Mouse (Mus musculus) left cerebral cortex, postnatal 10 days (tissue): Measurements from ENCODE around the gene Zbtb7a. TPM values are rescaled to one million over a fixed set of nuclear protein-coding genes. Genes with fewer than 3 reads are reported as not detected.
"Not testable (repeated sequence)": the region's sequence is repeated elsewhere in the genome, so short reads cannot be mapped to it uniquely, and the experiment has no call there.

Source experiments
- DNase-seq, 2 experiments: peaks; one replicate each; pipeline ENCODE4 v3.0.0; 2021 to 2022; ENCODE audit warnings: low spot score in 2 of 2, mixed read lengths in 1 of 2; ENCODE audit errors: extremely low spot score in 1 of 2
- intact Hi-C: fragments of 180-260 bp; cut with DNase I; formaldehyde crosslinking; loops from one replicate; pipeline ENCODE4 v1.15.1; 2025
- total RNA-seq, 2 experiments: library from RNA; stranded (reverse); gene quantifications; 2 replicates each; pipeline ENCODE4 v1.2.3; 2021

Zbtb7a gene
- total RNA-seq, 2 experiments from 2014 or later, result 38.7 to 42.6 TPM

- DNase-seq, result no peak
- intact Hi-C loops, result no loop called here
These were observed 27.3 kb downstream of the Zbtb7a start for GRCm38 (mm10) chr10:81162318-81162652.

DNA sequence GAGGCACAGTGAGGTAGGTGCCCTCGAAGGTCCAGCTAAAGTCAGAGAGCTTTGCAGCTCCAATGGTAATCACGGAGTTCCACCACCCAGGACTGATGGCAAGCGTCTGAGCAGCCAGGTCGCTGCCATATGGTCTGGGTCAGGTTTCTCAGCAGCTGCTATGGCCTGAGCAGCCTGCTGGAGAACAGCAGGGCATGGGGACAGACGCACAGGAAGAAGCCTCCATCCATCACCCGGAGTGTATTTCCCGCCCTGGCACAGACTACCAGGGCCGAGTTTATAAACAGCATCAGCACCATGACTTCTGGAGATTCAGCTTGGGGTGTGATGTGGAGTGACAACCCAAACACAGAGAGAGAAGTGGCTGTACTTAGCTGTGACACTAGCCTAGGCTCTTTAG lies 30.1 kb downstream of the Zbtb7a start:
- intact Hi-C loops, result no loop called here
- no peak for DNase-seq

DNA sequence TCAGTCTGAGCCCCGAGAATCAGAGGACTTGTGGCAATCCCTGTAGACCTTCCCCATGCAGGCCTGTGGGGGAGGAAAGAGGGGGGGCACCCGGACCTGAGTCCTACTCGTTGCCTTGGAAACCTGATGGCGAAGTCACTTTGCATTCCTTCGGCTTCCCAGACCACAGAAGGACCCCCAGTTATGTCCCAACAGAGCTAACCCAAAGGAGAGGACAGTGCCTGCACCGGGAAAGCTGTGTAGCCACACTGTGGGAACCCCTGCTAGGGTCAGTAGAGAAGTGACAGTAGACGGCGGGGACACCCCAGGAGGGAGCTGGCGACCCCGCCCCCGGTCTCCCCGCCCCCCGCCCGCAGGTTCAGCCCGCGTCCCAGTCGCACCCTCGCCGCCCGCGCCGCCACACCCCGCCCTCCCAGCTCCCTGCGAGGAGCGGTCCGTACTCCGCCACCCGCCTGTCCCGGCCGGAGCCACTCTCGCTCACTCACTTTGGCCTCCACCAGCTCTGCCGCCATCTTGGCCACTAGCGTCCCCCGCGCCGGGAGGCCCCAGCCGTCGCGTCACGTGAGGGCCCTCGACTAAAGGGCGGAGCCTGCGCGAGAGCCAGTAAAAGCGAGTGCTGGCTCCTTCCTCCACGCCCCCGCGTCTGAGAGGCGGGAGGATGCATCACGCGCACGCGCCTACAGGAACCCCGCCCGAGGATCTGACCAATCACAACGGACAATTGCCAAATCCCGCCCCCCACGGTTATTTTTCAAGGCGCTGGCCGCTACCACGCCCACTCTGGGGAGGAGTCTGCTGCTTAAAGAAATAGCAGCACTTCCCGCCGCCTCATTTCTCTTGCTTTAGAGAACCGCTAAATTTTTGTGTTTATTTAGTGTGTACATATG lies 32.4 kb downstream of the Zbtb7a start, which contains the start of gene Pias4:
TSS of gene Pias4 (minus strand) at position 724 of the 887 bp plus-strand sequence.
- peak; percentile 100 for DNase-seq
- intact Hi-C loops, result no loop called here

- DNase-seq, result no peak
- intact Hi-C loops, result no loop called here
These were observed 33.0 kb downstream of the Zbtb7a start for GRCm38 (mm10) chr10:81168087-81168431.

- intact Hi-C loops, result no loop called here
- DNase-seq, result peak; percentile 69 to 92
These were observed 33.7 kb downstream of the Zbtb7a start for GRCm38 (mm10) chr10:81168521-81169244.

GRCm38 (mm10) chr10:81169411-81169900 lies 34.4 kb downstream of the Zbtb7a start:
- DNase-seq, result peak in 1 of 2 experiments; percentile 57
- intact Hi-C loops, result not testable (repeated sequence)

DNA sequence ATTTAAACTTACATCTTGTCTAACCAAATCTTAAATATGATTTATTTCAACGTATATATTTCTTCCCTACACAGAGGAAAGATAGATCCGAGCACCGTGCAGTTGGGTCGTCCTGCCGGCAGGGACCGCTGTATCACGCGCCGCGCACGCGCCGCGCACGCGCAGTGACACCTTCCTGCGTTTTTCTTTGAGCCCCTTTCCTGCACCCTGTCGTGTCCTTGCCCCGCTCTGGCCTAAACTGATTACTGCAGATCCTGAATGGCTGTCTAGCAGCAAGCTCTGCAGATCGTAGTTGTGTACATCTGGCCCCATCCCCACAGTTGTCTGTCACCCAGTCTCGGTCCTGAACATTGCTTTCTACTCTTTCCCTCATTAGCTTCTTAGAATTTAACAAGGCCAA lies 38.1 kb downstream of the Zbtb7a start:
- intact Hi-C loops, result no loop called here
- DNase-seq, result peak; percentile 76 to 87

DNA sequence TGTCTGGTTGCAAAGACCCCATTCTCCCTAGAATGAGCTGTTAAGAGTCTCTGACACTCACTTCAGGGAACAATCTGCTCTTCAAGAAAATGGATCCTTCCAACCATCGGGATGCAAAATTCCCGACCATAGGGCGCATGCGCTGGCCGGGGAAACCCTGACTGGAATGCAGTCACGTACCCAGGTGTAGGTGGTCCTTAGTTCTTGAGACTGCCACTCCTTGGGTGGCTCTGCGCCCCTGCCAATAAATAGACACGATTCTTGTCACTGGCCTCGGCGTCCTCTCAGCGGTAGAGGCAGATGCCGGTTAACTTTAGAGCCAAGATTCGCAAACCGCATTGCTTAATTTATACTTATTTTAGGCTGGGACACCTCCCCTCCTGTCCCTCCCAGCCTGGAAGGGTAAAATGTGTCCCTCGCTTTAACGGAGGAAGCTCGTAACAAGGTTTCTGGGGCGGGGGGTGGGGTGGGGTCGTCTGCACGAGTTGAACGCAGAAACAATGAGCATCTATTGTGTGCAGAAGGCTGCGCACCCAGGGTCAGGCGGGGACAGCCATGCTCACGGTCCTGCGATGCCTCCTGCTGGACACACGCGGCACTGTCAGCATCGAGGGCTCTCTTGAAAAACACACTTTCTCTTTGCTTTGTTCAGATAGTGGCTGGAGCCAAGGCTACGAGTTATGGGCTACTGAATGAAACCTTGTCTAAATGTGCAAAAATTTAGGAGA lies 39.8 kb downstream of the Zbtb7a start:
- peak; percentile 86 to 92 for DNase-seq
- intact Hi-C loops, result no loop called here

DNA sequence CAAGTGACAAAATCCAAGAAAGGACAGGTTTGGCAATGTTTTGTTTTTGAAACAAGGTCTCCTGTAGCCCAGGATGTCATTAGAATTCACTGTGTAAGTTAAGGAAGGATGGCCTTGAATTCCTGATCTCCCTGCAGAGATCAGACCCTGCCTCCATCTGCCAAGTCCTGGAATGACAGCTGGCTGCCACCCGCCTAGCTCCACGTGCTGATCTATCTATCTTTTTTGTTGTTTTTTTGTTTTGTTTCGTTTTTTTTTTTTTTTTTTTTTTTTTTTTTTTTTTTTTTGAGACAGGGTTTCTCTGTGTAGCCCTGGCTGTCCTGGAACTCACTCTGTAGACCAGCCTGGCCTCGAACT lies 40.3 kb downstream of the Zbtb7a start:
- intact Hi-C loops, result not testable (repeated sequence)
- peak in 1 of 2 experiments; percentile 51 for DNase-seq

GRCm38 (mm10) chr10:81175936-81176465 lies 41.0 kb downstream of the Zbtb7a start:
- intact Hi-C loops, result no loop called here
- peak in 1 of 2 experiments; percentile 65 for DNase-seq

DNA sequence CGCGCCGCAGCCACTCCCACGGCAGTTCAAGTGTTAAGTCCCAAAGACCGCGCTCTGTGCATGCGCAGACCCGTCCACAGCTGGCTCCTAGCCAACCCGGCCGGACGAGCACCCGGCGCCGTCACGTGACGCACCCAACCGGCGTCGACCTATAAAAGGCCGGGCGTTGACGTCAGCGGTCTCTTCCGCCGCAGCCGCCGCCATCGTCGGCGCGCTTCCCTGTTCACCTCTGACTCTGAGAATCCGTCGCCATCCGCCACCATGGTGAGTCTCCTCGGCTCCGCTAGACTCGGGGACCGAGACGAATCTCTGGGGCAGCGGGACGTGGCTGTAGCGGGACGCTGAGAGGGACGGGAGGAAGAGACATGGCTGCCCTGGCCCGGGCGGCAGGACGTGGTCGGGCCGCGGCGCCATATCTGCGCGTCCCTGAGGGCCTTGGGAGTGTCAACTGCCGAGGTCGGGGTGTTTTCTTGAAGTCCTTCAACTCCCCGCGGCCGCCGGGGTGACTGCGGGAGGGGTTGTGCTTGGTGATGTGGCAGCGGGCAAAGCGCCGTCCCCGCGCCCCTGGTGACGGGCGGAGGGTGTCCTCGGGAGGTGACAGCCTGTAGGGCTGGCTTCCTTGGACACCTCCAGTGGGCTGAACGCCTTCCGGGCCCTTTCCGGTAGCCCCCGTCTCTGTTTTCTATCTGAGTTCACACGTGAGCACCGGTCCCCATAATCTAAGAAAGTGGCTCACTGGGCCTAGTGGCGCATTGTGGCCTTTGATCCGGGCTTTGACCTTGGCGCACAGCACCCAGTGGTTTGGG lies 41.6 kb downstream of the Zbtb7a start, which contains the start of gene Eef2:
TSS of gene Eef2 (plus strand) at position 166 of the 806 bp plus-strand sequence.
- intact Hi-C loops, result no loop called here
- DNase-seq, result peak; percentile 98 to 100

GRCm38 (mm10) chr10:81177491-81177925 lies 42.5 kb downstream of the Zbtb7a start:
- intact Hi-C loops, result no loop called here
- DNase-seq, result peak in 1 of 2 experiments; percentile 75

- intact Hi-C loops, result no loop called here
- no peak for DNase-seq
These were observed 43.1 kb downstream of the Zbtb7a start for GRCm38 (mm10) chr10:81177958-81178712.

DNA sequence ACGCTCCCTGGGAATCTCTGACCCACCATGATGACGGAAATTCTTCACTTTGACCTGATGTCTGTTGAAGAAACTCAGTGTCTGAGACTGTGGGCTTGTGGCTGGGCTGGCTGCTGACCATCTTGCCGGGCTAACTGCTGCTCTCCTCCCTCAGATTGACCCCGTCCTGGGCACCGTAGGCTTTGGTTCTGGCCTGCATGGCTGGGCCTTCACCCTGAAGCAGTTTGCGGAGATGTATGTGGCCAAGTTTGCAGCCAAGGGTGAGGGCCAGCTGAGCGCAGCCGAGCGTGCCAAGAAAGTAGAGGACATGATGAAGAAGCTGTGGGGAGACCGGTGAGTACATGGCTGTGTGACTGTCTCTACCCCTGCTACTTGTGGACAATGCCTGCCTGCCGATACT lies 43.9 kb downstream of the Zbtb7a start:
- intact Hi-C loops, result no loop called here
- no peak for DNase-seq

DNA sequence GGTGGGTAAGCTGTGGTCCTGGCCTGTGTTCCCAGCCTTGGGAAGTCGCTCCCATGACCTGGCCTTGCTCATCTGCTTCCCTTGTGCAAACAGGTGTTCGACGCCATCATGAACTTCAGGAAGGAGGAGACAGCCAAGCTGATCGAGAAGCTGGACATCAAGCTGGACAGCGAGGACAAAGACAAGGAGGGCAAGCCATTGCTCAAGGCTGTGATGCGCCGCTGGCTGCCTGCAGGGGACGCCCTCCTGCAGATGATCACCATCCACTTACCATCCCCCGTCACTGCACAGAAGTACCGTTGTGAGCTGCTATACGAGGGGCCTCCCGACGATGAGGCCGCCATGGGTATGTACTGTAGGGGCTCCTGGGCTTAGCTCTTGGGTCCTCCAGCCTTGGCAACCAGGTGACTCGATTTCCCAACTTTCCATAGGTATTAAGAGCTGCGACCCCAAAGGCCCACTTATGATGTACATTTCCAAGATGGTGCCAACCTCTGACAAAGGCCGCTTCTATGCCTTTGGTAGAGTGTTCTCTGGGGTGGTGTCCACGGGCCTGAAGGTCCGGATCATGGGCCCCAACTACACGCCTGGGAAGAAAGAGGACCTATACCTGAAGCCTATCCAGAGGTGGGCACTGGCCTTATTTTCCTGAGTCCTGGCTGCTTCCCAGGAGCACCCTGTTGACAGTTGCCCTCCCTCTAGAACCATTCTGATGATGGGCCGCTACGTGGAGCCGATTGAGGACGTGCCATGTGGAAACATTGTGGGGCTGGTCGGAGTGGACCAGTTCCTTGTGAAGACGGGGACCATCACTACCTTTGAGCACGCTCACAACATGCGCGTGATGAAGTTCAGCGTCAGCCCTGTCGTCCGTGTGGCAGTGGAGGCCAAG lies 44.7 kb downstream of the Zbtb7a start:
- intact Hi-C loops, result no loop called here

DNA sequence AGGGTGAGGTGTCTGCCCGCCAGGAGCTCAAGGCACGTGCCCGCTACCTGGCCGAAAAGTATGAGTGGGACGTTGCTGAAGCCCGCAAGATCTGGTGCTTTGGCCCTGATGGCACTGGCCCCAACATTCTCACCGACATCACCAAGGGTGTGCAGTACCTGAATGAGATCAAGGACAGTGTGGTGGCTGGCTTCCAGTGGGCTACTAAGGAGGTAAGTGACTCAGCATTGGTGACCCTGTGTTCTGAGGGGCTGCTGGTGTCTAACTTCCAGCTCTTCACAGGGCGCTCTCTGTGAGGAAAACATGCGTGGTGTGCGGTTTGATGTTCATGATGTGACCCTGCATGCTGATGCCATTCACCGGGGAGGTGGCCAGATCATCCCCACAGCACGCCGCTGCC lies 45.9 kb downstream of the Zbtb7a start:
- no peak for DNase-seq
- intact Hi-C loops, result no loop called here

More for the DNA sequence above, 44.7 kb downstream of the Zbtb7a start:
- peak in 1 of 2 experiments; percentile 34 for DNase-seq
